Mouse (Mus musculus): Measurements from ENCODE around the gene Hltf. TPM values are rescaled to one million over a fixed set of nuclear protein-coding genes. Genes with fewer than 3 reads are reported as not detected.
A peak's percentile ranks its signal among the peaks of the same experiment; 100 is the strongest.
"Not testable (repeated sequence)": the region's sequence is repeated elsewhere in the genome, so short reads cannot be mapped to it uniquely, and the experiment has no call there.

The Hltf gene
- 10 to 100 TPM; 22.3 to 24.9 TPM for total RNA-seq (2021)
- long read RNA-seq, full-length matches to known transcripts = 16 of 20 reads
- long read RNA-seq, partial matches to known transcripts = 0 of 20 reads
- long read RNA-seq, other reads (novel, unspliced or antisense) = 4 of 20 reads

DNA sequence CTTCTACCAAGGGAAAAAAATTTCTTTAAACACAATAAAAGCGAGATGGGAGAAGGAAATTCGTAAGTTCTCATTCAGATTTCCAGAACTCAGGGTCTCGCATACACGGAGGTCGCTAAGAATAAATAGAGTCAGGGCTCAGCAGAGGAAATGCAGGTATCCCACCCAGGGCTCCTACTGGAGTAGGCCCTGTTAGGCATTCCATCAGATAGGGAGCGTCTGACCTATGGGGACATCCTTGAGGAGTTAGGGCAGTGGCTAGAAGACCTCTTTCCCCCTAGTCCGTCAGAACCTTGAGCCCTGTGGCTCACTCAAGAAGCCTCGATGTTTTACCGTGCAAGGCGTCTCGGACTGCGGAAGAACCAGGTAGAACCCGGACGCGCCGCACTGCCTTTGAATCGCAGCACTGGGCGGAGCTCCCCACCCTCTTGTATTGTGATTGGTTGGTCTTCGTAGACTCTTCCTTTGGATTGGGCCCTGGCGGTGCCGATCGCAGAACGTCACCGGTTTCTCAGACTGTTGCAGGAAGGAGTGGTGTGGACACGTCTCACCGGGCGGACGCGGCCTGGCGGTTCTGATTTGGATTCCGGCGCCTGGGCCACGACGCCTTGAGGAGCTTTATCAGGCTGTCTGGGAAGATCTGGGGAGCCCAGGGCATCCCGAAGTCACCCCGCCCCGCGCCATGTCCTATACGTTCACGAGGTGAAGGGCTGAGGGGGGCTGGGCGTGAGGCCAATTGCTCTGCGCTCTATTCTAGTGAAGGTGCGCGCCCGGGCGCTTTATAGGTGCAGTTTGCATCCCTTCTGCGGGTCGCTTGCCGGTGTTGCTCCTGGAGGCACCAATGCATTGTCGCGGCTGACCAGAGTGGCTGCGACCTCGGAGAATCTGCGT lies at the start of gene Hltf:
TSS of gene Hltf (plus strand) at position 506 of the 891 bp plus-strand sequence.
- peak; percentile 92 to 98 for DNase-seq (ENCODE audit: low spot score in 2 of 2)

DNA sequence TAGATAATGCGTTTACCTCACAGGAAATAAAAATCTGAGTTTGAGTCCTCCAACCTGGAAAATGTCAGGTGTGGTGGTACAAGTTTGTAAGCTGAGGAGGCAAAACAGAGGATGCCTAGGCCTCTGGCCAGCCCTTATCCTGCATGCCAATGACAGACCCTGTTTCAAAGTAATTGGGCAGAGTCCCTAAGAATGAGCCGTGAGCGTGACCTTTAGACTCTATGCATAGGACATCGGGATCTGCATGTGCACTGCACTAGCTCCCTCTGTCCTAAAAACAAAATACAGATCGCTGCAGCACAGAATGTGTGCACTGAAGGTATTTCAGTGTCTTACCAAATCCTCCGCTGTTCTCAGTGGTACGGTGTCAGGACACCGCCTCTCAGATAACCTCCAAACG lies 47.1 kb upstream of the Hltf start:
- DNase-seq (ENCODE audit: low spot score in 2 of 2) = no peak

- not testable (repeated sequence) for DNase-seq (ENCODE audit: low spot score in 2 of 2)
These were observed 46.7 kb upstream of the Hltf start for GRCm38 (mm10) chr3:20010905-20011304.

GRCm38 (mm10) chr3:20014454-20014853 lies 43.2 kb upstream of the Hltf start:
- no peak for DNase-seq (ENCODE audit: low spot score in 2 of 2)

DNA sequence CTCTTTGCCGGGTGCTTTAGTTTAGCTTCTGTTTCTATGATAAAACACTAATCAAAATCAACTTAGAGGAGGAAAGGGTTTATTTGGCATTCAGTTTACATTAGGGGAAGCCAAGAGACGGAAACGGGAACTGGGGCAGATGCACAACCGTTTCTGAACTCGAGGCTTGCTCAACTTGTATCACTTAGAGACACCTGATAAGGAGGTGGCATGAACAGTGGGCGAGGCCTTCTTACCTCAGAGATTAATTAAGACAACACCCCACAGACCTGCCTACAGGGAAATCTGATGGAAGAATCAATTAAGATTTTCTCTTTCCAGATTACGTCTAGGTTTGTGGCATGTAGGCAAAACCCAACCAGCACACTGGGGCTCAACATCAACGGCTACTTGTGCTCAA lies 39.5 kb upstream of the Hltf start:
- no peak for DNase-seq (ENCODE audit: low spot score in 2 of 2)

DNA sequence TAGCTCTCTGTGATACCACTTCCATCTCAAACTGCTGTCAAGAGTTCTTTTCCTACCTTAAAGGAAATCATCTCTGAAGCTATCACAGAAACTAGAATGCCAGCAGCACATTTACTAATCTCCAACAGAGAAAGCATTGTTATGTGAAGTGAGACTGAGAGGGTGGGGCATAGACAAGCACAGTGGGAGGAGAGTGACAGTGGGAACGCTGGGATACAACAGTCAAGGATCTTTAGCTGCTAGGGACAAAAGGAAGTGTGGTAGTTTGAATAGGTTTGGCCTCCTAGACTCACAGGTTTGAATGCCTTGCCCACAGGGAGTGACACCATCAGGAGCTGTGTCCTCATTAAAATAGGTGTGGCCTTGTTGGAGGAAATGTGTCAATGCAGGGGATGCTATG lies 33.8 kb upstream of the Hltf start:
- no peak for DNase-seq (ENCODE audit: low spot score in 2 of 2)

GRCm38 (mm10) chr3:20026481-20026880 lies 31.1 kb upstream of the Hltf start:
- no peak for DNase-seq (ENCODE audit: low spot score in 2 of 2)

DNA sequence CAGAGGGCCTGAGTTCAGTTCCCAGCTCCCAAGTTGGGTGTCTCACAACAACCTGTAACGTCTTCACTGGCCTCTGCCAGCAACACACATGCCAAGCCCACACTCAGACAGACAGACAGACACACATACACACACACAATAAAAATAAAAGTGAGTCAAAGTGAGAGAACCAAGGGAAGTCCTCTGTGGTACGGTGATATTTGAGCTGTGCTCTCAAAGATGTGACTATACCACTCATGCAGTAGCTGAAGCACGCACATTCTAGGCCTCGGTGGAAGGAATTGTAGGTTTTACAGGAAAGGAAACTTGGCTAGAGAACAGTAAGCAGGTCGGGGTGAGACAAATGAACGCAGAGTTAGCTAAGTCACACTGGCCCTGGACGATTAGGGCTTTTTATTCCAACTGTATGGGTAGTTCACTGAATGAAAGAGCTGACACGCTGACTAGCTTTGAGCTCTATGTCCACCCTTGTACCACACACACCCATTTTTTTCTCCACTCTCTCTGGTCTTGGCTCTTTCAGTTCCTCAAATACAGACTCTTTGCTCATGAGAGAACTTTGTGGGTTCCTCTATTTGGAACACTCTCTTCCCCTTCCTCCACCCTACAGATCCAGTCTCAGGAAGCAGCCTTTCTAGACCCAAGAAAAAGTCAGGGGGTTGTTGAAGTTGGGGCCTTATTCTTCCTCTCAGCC lies 30.5 kb upstream of the Hltf start:
- no peak for DNase-seq (ENCODE audit: low spot score in 2 of 2)

DNA sequence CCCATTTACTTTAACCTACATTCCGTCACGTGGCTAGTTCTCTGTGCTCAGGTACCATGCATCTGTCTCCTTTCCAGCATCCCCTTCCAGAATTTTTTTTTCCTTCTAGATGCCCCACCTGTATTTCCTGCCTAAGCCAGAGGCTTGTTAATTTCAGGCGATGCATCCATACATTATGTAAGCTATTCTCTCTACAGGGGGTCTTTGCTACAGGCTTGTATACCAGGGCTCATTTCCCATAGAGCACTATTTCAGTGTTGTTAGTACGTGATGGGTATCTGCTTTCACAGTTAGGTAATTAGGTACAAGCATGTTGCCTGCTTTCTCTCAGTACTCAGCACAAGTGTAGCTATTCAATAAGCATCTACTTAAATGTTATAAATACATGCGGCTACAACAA lies 29.8 kb upstream of the Hltf start:
- DNase-seq (ENCODE audit: low spot score in 2 of 2) = no peak

DNA sequence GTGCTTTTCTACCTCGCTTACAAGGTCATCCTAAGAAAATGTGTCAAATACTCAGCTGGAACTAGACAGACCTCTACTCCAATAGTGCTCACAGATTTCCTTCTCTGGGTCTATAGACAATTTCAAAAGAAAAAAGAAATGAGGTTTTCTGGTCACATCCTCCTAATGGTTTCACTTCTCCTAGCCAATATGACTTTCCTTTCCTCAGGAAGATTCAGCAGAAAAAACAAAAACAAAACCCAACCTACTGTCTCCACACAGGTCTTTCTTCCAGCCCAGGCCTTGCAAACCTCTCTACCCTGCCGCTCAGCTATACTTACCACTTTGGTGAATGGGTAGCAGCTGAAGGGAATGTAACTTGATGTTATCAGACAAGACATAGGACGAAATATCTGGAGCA lies 29.0 kb upstream of the Hltf start:
- DNase-seq (ENCODE audit: low spot score in 2 of 2) = no peak

DNA sequence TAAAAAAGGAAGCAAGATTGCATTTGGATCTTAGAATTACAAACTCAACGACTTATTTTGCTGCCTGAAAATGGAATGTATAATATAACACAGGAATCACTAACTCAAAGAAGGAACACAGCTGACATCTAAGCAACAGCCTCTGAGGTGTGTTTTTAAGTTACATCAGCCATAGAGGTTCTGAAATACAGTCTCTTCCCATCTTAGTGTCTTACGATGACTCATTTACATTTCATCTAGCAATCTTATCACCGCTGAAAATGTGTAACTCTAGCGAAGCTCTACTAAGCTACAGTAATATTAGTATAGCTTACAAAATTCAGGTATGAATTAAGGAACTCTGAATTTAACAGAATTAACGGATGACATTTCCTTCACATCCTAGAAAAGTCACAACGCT lies 26.8 kb upstream of the Hltf start:
- no peak for DNase-seq (ENCODE audit: low spot score in 2 of 2)

GRCm38 (mm10) chr3:20033761-20034718 lies 23.6 kb upstream of the Hltf start:
- DNase-seq (ENCODE audit: low spot score in 2 of 2) = no peak

GRCm38 (mm10) chr3:20034719-20035404 lies 22.7 kb upstream of the Hltf start, which contains the start of gene Hps3:
TSS of gene Hps3 (minus strand) at chr3:20035315.
- peak; percentile 85 to 93 for DNase-seq (ENCODE audit: low spot score in 2 of 2)

GRCm38 (mm10) chr3:20036069-20036468 lies 21.5 kb upstream of the Hltf start:
- DNase-seq (ENCODE audit: low spot score in 2 of 2) = no peak

DNA sequence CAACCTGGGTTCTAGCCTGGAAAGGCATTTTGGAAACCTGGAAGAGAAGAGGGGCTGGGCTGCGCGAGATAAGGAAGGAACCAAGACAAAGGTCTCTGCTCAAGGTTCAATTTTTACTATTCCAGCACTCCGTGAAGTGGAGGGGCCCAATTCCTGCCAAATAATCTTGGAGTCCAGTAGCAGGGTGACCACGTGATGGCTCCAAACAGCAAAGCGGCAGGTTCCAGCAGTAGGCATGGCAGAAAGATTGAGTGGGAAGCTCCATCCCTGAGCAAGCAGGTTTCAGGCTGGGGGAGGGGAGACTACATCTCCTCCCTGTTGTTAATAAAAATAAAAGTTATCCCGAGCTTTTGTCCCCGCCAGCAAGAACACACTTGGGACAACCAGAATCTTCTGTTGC lies 16.1 kb upstream of the Hltf start:
- DNase-seq (ENCODE audit: low spot score in 2 of 2) = not testable (repeated sequence)

DNA sequence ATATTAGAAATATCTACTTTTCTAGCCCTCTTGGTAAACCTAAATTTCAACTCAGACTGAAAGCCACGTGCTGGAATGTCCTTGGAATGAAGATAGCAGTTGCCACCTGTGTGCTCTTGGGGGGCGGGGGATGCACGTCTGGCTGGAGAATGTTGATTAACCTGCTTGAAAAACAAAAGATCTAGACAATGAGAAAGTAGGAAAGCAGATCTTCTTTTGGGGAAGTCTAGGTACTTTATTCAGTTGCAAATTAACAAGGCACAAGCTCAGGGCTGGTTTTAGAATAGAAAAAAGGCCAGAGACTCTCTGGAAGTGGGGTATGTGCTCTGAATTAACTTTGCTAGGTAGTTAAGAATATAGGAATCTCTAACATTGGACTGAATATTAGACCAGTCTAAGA lies 12.9 kb upstream of the Hltf start:
- DNase-seq (ENCODE audit: low spot score in 2 of 2) = not testable (repeated sequence)

- no peak for DNase-seq (ENCODE audit: low spot score in 2 of 2)
These were observed 558 bp downstream of the Hltf start for GRCm38 (mm10) chr3:20058197-20058541.

GRCm38 (mm10) chr3:20076145-20077053 lies 18.8 kb downstream of the Hltf start:
- DNase-seq (ENCODE audit: low spot score in 2 of 2) = no peak

GRCm38 (mm10) chr3:20082161-20082560 lies 24.6 kb downstream of the Hltf start:
- DNase-seq (ENCODE audit: low spot score in 2 of 2) = no peak

Measured in layer of hippocampus, adult 18-20 months (tissue).